Mouse (Mus musculus): ENCODE results near the gene Sgsm1.

DNA sequence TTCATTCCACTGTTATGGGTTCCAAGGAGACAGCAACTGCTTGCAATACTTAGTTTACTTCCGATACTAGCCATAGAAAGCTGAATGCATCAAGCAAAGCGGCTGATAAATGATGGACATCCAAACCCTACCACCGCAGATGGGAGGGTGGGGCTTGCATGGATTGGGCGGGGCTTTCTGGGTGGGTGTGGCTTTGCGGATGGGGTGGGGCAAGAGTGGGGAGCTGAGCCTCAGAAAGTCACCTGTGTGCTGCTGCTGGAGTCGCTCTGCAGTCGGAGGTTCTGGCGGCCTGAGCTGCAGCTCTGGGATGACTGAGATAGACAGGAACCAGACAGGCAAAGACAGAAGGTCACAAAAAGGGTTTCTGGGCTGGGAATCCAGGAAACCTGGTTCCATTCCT, 44.9 kb downstream of the Sgsm1 start:
- TF ChIP-seq POLR2A (IDR thresholded peaks at IDR 0.05; ENCODE audit: low read depth, low read length) (no peak), CTCF (IDR thresholded peaks at IDR 0.05; ENCODE audit: extremely low read depth, insufficient read depth, insufficient read length, insufficient replicate concordance) (no peak)
